Mouse (Mus musculus): ENCODE results near the gene Icam2.

- TF ChIP-seq TAL1 (IDR thresholded peaks at IDR 0.05; ENCODE audit: low read length): no peak
- no peak for TF ChIP-seq POLR2A (IDR thresholded peaks at IDR 0.05; ENCODE audit: control insufficient read depth in 1 of 2, insufficient read depth in 1 of 2, low read depth in 1 of 2, low read length in 2 of 2, poor library complexity in 1 of 2)
- no peak for TF ChIP-seq USF2 (IDR thresholded peaks at IDR 0.05; ENCODE audit: borderline replicate concordance in 1 of 2, insufficient read depth in 1 of 2, low read depth in 1 of 2, low read length in 2 of 2)
- no peak for TF ChIP-seq MXI1 (IDR thresholded peaks at IDR 0.05; ENCODE audit: low read depth, low read length)
- no peak for TF ChIP-seq TBP (IDR thresholded peaks at IDR 0.05; ENCODE audit: low read depth, low read length)
- TF ChIP-seq CTCF (IDR thresholded peaks at IDR 0.05 in 2 of 3, conservative IDR thresholded peaks at IDR 0.05 in 1 of 3; ENCODE audit: control insufficient read depth in 1 of 3, insufficient read depth in 1 of 3, low read depth in 2 of 3, low read length in 3 of 3, poor library complexity in 1 of 3, severe bottlenecking in 1 of 3): no peak
- TF ChIP-seq KAT2A (conservative IDR thresholded peaks at IDR 0.05; ENCODE audit: low read depth, low read length): no peak
These were observed 41.8 kb upstream of the Icam2 start for GRCm38 (mm10) chr11:106429689-106430088.
